Mouse (Mus musculus): Measurements from ENCODE around the gene Trhr2. TPM values are rescaled to one million over a fixed set of nuclear protein-coding genes. Genes with fewer than 3 reads are reported as not detected.

Gene Trhr2
- polyA plus RNA-seq, 1 experiment from 2014 or later: not detected

DNA sequence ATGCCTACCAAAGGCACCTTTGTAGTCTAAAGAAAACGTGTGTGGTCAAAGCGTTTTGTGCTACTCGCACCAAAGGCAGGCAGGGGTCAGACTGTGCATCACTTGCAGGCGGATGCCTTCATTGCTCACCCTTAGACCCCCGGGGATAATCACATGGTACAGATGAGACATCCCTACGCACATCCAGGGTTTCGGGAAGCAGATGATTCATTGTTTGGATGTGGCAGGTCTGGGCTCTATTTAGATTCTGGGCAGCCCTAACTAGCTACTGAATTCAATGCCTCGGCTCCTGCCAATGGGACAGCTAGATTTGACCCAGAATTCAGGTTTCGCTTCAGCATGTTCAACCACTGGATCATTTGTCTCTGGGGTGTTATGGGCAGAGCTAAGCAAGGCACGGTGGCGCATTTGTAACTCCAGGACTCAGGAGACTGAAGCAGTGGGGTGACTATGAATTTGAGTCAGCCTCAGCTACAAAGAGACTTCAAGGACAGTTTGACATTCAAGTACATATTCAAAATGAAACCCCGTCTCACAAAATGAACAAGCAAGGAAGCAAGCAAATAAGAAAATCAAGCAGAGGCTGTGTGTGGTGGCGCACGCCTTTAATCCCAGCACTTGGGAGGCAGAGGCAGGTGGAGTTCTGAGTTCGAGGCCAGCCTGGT lies 1.3 kb downstream of the Trhr2 start:
- 0 out of 2 replicates have a peak, but pooled peaks cover 2% of the 10 kb centered on the region for H3K27me3 ChIP-seq (replicated peaks; ENCODE audit: control insufficient read depth, insufficient read depth, low read length)
- no peak overlapping the region for H3K9ac ChIP-seq (ENCODE audit: low read depth, low read length)
- H3K4me1 ChIP-seq (ENCODE audit: control insufficient read depth, insufficient read depth, low read length): peaks cover 6% of the 10 kb centered on the region; the same call in 1 of the 2 replicates
- WGBS: 73% methylated on average over 15 of the region's 15 CpGs
- DNase-seq (ENCODE audit: low spot score): no peak
- H3K27ac ChIP-seq (replicated peaks; ENCODE audit: low read depth, low read length): no peak overlapping the region
- no peak for ATAC-seq (ENCODE audit: low read depth)
- no peaks in the 10 kb centered on the region for H3K36me3 ChIP-seq (ENCODE audit: control insufficient read depth, insufficient read depth, low read length)
- no peaks in the 10 kb centered on the region for H3K9me3 ChIP-seq (ENCODE audit: control insufficient read depth, low read length)
- H3K4me3 ChIP-seq (ENCODE audit: low read depth, low read length): no peak overlapping the region
- no peak overlapping the region for H3K4me2 ChIP-seq (ENCODE audit: low read depth, low read length)

DNA sequence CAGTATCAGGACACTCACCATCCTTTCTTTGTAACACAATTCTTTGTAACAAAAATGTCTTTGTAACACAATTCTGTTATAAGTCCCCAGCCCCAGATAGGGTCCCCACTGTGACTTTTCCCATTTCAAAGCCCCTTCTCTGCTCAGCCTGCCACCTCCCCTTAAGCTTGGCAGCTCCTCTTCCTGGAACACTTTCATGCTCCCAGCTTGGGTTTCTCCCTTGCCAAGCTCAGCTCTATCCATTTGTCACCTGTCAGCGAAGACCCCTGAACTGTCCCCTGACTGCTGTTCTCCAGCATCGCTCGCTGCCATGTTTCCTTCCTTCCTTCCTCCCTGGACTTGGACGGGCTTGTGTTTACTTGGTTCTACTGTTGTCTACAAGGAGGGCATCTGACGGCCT lies 2.9 kb downstream of the Trhr2 start:
- Histone ChIP-seq H3K9ac (ENCODE audit: low read depth, low read length) (no peak overlapping the region), H3K27ac (replicated peaks; ENCODE audit: low read depth, low read length) (no peak overlapping the region), H3K4me1 (ENCODE audit: control insufficient read depth, insufficient read depth, low read length) (peaks cover 6% of the 10 kb centered on the region; the same call in 1 of the 2 replicates), H3K9me3 (ENCODE audit: control insufficient read depth, low read length) (no peaks in the 10 kb centered on the region), H3K4me2 (ENCODE audit: low read depth, low read length) (no peak overlapping the region), H3K4me3 (ENCODE audit: low read depth, low read length) (no peak overlapping the region), H3K36me3 (ENCODE audit: control insufficient read depth, insufficient read depth, low read length) (no peaks in the 10 kb centered on the region), H3K27me3 (replicated peaks; ENCODE audit: control insufficient read depth, insufficient read depth, low read length) (0 out of 2 replicates have a peak, but pooled peaks cover 2% of the 10 kb centered on the region)
- ATAC-seq (ENCODE audit: low read depth) (no peak), DNase-seq (ENCODE audit: low spot score) (no peak)
- WGBS: 85% methylated on average over 5 of the region's 5 CpGs

DNA sequence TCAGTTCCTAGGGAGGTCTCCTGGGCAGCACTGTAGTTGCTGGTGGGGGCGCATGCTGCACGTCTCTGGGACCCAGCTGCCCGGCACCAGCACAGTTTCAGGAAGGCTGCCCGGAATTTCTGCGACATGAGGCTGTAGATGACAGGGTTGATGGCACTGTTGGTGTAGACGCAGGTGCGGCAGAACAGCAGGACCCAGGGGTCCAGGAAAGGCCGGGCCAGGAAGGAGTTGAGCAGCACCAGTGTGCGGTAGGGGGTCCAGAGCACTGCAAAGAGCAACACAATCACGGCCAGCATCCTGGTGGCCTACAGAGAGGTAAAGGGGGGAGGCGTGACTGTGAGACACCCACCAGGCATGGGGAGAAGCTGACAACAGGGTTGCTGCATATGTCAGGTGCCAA lies 3.3 kb downstream of the Trhr2 start:
- Histone ChIP-seq H3K27me3 (replicated peaks; ENCODE audit: control insufficient read depth, insufficient read depth, low read length) (0 out of 2 replicates have a peak, but pooled peaks cover 2% of the 10 kb centered on the region), H3K4me3 (ENCODE audit: low read depth, low read length) (no peak overlapping the region), H3K4me1 (ENCODE audit: control insufficient read depth, insufficient read depth, low read length) (peaks cover 6% of the 10 kb centered on the region; the same call in 1 of the 2 replicates), H3K4me2 (ENCODE audit: low read depth, low read length) (no peak overlapping the region), H3K36me3 (ENCODE audit: control insufficient read depth, insufficient read depth, low read length) (no peaks in the 10 kb centered on the region), H3K27ac (replicated peaks; ENCODE audit: low read depth, low read length) (no peak overlapping the region), H3K9me3 (ENCODE audit: control insufficient read depth, low read length) (no peaks in the 10 kb centered on the region), H3K9ac (ENCODE audit: low read depth, low read length) (no peak overlapping the region)
- no peak for ATAC-seq (ENCODE audit: low read depth)
- 65% methylated on average over 11 of the region's 11 CpGs for WGBS
- DNase-seq (ENCODE audit: low spot score): no peak

DNA sequence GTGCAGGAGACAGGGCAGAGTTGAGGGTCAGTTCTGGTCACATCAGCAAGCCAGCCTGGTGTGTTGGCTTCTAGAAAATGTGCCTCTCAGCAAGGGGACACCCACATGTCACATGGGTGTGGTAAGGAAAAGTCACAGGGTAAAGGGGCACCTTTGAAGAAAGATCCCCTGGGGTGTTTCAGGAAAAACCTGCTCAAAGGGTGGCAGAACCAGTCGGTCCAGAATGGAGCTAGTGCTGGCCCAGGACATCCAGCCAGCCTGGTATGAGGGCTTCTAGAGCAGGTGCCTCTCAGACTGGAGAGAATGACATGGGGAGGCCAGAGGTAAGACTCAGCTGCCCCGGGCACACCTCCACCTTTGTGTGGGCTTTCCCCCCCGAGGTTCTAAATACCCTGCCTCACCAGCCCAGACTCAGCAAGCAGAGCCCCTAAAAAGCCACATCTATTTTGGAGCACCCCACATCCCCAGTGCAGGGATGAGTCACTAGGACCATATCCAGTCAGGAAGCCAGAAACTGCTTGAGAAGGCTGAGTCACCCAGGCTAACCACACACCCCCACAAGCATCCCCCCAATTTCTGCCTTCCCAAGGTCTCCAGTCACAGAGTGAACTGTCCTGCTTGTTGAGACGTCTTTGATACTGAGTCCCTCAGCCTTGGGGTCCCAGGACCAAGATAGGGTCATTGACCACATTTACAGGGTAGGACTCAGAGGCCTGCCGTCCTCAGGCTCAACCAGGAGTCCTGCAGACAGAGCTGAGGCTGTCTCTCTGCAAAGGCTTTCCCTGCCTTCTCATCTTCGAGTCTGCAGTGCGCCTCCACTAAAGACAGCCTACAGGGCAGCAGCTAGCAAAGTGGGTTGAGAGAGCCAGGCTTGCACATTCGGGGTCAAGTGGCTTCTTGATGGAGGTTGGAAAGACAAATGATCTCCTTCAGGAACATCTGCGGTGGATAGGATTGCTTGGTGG lies 4.6 kb downstream of the Trhr2 start:
- Histone ChIP-seq H3K4me3 (ENCODE audit: low read depth, low read length) (no peak overlapping the region), H3K4me1 (ENCODE audit: control insufficient read depth, insufficient read depth, low read length) (no peaks in the 10 kb centered on the region), H3K27me3 (replicated peaks; ENCODE audit: control insufficient read depth, insufficient read depth, low read length) (0 out of 2 replicates have a peak, but pooled peaks cover 2% of the 10 kb centered on the region), H3K9me3 (ENCODE audit: control insufficient read depth, low read length) (no peaks in the 10 kb centered on the region), H3K4me2 (ENCODE audit: low read depth, low read length) (no peak overlapping the region), H3K36me3 (ENCODE audit: control insufficient read depth, insufficient read depth, low read length) (no peaks in the 10 kb centered on the region), H3K9ac (ENCODE audit: low read depth, low read length) (no peak overlapping the region), H3K27ac (replicated peaks; ENCODE audit: low read depth, low read length) (no peak overlapping the region)
- DNase-seq (ENCODE audit: low spot score): peak; percentile 48
- peak; percentile 37; the same call in 1 of the 2 replicates for ATAC-seq (ENCODE audit: low read depth)
- WGBS: 65% methylated on average over 9 of the region's 9 CpGs

DNA sequence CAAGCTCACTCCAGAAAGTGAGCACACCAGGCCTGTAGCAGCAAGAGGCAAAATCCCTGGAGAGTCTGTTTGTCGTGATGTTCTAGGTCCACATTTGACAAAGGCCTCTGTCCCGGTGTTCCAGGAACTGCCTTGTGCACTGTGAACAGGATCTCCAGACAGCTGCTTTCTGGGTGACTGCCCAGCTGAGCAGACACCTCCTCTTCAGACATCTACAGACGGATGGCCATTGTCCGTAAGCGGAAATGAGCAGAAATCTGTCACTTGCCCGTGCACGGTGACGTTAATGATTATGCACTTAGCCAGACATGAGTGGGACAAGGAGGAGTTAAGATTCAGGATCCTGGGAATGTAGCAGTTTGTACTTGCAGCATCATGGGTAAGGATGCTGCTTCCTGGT lies 6.4 kb downstream of the Trhr2 start:
- Histone ChIP-seq H3K4me1 (ENCODE audit: control insufficient read depth, insufficient read depth, low read length) (no peaks in the 10 kb centered on the region), H3K4me3 (ENCODE audit: low read depth, low read length) (no peak overlapping the region), H3K9me3 (ENCODE audit: control insufficient read depth, low read length) (no peaks in the 10 kb centered on the region), H3K27me3 (replicated peaks; ENCODE audit: control insufficient read depth, insufficient read depth, low read length) (peaks cover 2% of the 10 kb centered on the region; the same call in 1 of the 2 replicates), H3K27ac (replicated peaks; ENCODE audit: low read depth, low read length) (peak overlapping the region; percentile 16; the same call in 1 of the 2 replicates), H3K36me3 (ENCODE audit: control insufficient read depth, insufficient read depth, low read length) (no peaks in the 10 kb centered on the region), H3K4me2 (ENCODE audit: low read depth, low read length) (no peak overlapping the region), H3K9ac (ENCODE audit: low read depth, low read length) (no peak overlapping the region)
- WGBS: 90% methylated on average over 8 of the region's 8 CpGs
- DNase-seq (ENCODE audit: low spot score) (no peak), ATAC-seq (ENCODE audit: low read depth) (no peak)

DNA sequence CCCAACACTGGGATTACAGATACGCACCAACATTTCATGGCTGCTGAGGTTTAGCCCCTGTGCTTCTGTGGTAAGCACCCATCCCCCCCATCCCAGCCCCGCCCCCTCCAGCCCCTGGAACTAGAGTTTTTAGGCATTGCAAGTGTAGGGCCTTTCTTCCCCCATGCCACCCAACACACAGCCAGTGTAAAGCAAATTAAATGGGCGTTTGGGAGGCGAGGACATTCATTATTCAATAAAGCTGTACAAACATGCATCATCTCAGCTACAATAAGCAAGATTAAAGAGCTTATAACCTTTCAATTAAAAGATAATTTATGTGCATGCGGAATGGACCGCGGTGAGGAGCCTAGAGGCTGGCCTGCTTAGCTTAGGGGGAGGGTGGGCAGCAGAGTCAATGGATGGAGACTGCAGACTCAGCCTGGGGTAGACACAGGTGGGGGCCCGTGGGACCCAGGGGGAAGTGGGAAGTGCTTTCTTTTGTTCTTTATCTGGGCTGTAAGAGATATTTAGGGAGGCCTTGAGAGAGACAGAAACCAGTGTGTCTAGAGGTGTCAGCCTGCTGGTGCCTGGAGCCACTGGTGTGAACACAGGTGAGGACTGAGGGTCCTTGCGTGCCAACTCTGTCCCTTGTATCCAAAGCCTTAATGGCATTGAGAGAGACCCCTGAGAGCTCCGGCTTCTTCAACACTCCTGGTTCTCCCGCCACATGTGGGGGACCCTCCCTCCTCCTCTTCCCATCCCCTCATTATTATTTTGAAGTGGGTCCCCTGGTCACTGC lies 10.0 kb downstream of the Trhr2 start:
- Histone ChIP-seq H3K27me3 (replicated peaks; ENCODE audit: control insufficient read depth, insufficient read depth, low read length) (no peaks in the 10 kb centered on the region; the same call in 1 of the 2 replicates), H3K9me3 (ENCODE audit: control insufficient read depth, low read length) (no peaks in the 10 kb centered on the region), H3K4me1 (ENCODE audit: control insufficient read depth, insufficient read depth, low read length) (no peaks in the 10 kb centered on the region), H3K36me3 (ENCODE audit: control insufficient read depth, insufficient read depth, low read length) (no peaks in the 10 kb centered on the region), H3K9ac (ENCODE audit: low read depth, low read length) (no peak overlapping the region), H3K4me2 (ENCODE audit: low read depth, low read length) (no peak overlapping the region), H3K27ac (replicated peaks; ENCODE audit: low read depth, low read length) (no peak overlapping the region), H3K4me3 (ENCODE audit: low read depth, low read length) (no peak overlapping the region)
- DNase-seq (ENCODE audit: low spot score) (no peak), ATAC-seq (ENCODE audit: low read depth) (no peak)
- 32% methylated on average over 11 of the region's 11 CpGs for WGBS

DNA sequence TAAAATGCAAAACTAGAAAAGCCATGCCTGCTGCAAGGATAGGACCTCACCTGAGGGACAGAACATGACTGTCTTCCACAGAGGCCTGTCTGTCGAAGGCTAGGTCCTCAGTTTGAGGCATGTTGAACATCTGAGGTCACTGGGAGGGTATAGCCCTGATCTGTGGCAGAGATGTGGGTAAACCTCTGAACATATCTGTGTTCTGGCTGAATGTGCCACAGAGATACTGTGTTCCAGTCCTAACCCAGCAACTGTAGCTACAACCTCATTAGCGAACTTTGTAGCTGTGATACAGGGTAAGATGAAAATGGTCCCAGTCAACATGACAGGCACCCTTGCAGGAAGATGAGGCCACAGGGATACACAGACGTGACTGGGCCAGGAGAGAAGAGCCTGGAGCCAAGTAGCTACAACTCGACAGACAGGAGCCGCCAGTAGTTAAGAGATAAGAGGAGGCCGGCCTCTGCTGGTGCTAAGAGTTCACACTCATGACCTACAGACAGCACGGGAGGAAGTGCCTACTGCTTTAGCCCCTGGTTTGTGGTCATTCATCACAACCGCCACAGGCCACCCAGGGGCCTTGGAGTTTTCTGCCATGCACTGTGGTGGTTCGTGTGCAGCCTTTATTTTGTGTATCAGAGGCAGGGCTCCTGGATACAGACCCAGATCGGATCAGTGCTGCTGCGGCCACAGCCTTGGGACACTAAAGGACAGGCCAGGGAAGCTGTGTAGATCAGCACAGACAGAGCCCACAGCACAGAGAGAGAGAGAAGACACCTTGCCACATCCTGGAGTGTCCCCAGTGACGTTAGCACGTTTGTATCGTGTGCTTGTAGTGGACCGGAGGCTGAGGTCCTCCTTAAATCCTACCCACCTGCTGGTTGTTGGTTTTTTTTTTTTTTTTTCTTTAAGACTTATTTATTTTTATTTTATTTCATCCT lies 10.9 kb downstream of the Trhr2 start:
- no peaks in the 10 kb centered on the region; the same call in 1 of the 2 replicates for H3K27me3 ChIP-seq (replicated peaks; ENCODE audit: control insufficient read depth, insufficient read depth, low read length)
- WGBS: 41% methylated on average over 15 of the region's 15 CpGs
- H3K36me3 ChIP-seq (ENCODE audit: control insufficient read depth, insufficient read depth, low read length): no peaks in the 10 kb centered on the region
- DNase-seq (ENCODE audit: low spot score) (no peak), ATAC-seq (ENCODE audit: low read depth) (no peak)
- no peak overlapping the region for H3K4me2 ChIP-seq (ENCODE audit: low read depth, low read length)
- H3K9ac ChIP-seq (ENCODE audit: low read depth, low read length): no peak overlapping the region
- H3K4me3 ChIP-seq (ENCODE audit: low read depth, low read length): no peak overlapping the region
- H3K4me1 ChIP-seq (ENCODE audit: control insufficient read depth, insufficient read depth, low read length): no peaks in the 10 kb centered on the region
- no peak overlapping the region for H3K27ac ChIP-seq (replicated peaks; ENCODE audit: low read depth, low read length)
- H3K9me3 ChIP-seq (ENCODE audit: control insufficient read depth, low read length): no peaks in the 10 kb centered on the region
